Mouse (Mus musculus) CD8-positive naive resting alpha-beta T cell, adult 2 months (primary cell): ENCODE data around the gene Mndal.
A peak's percentile ranks its signal among the peaks of the same experiment; 100 is the strongest.
"Not testable (repeated sequence)": the region's sequence is repeated elsewhere in the genome, so short reads cannot be mapped to it uniquely, and the experiment has no call there.

Experiments used
- DNase-seq, 2 experiments: peaks; one replicate each; pipeline ENCODE4 v3.0.0; 2022; ENCODE audit warnings: low read depth in 2 of 2, low spot score in 2 of 2

The Mndal gene

DNA sequence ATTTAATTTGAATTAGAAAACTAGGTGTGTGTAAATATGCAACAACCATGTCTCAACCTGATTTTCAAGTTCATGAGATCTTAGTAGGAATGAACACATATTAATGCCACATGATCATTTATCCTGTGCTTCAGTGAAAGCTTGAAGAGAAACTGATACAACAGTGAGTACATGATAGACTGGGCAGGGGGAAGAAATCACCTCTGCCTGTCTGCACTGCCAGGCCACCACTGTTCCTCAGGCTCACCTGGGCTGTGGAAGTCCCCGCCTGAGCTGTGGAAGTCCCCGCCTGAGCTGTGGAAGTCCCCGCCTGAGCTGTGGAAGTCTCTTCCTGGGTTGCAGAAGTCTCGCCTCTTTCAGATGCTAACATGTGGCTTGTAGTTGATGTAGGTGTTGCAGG, 36.4 kb downstream of the Mndal start:
- not testable (repeated sequence) for DNase-seq

DNA sequence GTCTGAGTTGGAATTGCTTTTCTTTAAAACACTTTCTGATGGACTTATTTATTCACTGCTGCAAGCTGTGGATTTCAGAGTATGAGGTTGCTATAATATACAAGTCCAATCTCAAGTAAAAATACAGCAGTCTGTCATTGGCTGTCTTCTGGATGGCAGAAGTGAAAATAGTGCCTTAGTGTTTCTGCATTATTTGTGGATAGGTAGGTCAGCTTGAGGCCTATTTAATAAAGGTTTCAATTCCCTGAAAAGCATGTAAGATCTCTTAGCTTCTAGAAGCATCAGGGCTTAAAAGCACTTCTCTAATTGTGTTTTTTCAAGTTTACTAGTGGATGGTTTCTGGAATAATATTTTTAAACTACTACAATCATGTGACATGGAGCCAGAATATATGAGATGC, 52.5 kb downstream of the Mndal start:
- not testable (repeated sequence) for DNase-seq

DNA sequence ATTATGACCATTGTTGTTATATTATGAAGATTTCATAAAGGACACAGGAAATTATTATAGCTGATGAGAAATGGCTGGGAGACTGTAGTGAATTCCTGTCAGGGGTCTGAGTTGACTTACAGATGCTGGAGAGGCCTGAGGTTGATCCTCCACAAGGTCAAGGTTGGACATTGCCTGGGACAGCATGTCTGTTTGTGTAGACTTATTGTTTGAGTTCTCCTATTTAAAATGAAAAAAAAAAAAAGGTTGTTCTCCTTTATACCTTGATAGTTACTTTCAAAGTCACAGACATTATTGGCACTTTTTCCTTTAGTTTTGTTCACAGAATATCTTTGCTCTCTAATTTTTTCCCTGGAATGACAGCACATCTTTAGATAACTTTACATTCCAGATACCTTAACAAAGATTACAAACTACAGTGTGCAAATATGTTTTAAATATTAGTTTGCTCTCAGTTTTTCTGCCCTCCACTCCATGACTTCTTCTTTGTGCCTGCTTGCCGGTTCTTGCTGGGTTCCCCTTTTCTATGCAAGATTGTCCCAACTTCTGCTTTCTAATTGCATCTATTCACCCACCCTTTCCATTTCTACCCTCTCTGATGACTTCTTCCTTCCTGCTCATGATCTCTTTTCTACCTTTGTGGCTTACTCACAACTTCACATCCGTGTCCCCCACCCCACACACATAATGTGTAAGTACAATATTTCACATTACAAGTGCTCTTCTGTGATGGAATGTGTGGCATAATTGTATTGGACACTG, 55.1 kb downstream of the Mndal start:
- DNase-seq: not testable (repeated sequence)

DNA sequence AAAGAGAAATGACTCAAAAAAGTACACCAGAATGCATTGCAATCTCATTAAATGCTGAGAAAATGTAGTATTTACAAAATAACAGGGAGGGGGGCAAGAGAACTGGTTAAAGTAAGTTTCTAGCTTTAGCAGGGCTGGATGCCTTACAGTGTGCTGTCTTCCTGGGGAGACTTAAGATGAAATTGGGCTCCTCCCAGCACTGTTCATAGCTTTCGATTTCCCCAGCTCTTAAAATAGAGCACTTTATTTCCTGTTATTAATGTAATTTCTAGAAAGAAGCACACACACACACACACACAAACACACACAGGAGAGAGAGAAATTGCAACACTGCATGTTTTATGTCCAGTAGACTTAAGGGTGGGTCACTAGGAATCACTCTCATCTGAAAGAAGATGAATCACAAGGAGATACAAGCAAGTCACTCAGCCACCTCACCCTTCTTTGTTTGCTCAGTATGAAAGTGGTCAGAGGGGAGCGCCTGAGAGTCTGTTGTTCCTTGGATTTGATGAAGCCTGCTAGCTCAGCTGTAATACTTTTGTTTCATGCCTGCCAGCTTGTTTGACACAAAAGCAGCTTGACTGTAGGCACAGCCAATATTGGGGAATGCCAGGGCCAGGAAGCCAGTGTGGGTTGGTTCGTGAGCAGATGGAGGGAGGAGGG, 62.2 kb downstream of the Mndal start:
- peak in 1 of 2 experiments; percentile 12 for DNase-seq

DNA sequence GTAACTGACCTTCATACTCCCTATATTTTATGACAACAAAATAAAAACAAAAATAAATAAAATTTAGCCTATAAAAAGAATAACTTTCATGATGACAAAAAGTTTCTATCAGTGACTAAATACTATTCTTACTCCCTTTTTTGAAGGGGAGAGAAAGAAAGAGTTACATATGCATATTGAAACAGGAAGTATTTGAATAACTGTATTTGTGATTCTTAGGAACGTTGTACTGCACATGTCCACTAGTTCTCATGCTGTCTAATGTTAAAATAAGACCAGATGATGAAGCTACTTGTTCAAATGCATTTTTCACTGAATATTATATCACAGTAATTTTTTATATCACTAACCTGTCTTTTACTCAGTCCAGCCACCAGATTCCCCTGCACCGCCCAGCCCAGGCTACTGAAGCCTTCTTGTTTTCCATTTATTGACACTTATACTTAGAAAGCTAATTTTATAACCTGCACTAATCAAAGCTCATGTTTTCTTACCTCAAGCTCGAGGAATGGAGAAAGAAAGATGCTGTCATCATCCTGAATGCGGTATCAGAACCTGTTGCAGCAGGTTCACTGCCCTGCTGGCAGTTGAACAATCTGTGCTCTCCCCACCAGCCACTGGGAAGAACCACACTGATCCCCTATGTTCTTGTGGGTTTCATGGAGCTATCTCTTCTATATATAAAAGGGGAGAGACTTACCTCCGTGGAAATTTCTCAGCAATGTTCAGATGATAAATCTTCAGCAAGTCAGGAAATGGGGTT, 62.9 kb downstream of the Mndal start:
- not testable (repeated sequence) for DNase-seq

DNA sequence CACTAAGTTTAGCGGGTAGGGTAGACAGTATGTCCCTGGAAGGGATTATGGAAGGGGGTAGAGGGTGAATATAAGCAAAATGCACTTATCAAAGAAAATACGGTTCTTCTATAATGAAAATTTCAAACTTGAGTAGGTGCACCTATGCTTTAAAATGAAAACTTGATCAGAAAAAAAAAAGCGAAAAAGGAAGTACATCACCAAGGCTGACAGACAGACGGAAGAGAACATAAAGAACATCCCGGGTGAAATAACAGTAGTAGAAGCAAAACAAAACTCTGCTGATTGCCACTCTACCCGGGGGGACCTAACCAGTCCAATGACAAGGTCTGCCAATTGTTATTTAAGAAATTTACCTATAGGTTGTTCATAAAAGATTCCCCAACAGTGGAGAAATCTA, 64.0 kb downstream of the Mndal start:
- not testable (repeated sequence) for DNase-seq

DNA sequence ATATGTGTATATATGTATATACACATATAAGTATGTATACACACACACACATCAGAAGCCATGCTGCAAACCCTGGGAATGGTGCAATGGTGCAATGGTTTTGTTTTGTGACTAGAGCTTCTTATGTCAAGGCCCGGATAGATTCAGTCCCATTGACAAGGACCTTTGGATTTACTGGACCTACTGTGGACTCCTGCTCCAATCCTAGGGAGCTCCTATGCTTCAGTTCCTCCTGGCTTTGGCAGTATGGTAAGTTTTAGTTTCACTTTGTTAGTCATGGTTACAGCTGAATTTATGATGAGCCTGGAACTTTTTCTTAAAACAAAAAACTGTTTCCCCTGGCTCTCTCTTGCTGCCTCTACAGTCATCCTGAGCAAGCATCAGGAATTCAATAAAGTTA, 65.2 kb downstream of the Mndal start:
- DNase-seq: not testable (repeated sequence)

DNA sequence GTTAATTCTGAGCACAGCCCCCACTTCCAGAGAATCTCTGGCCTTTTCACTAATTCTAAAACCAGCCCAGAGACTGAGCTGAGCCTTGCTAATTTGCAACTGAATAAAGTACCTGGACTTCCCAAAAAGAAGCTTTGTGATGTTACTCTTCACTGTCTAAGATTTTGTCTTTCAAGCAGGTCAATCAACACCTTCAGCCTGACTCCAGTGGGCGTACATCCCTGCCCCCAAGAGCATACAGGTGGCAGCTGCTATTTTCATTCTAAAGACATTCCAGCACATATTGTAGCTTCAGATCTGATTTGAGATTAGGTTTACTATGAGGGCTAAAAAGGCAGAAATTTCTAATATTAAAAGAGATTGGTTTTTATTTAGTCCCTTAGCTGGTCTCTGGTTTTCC, 73.7 kb downstream of the Mndal start:
- not testable (repeated sequence) for DNase-seq

DNA sequence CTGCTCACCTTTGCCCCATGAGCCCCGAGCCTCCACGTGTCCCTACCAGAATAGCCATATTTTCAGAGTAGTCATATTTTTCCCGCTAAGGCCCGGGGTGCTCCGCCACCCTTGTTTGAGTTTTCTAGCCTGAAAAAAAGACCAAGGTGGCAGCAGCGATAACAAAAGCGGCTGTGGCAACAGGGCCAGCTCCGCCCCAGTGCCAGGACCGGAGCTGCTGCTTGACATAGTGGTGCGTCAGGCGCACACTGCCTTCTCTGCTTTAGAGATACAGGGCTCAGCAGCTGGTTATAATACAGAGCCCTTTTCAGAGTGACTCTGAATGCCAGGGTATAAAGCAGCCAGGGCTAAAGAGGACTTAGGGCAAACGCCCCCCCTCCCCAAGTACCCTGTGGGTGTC, 75.8 kb downstream of the Mndal start:
- no peak for DNase-seq

DNA sequence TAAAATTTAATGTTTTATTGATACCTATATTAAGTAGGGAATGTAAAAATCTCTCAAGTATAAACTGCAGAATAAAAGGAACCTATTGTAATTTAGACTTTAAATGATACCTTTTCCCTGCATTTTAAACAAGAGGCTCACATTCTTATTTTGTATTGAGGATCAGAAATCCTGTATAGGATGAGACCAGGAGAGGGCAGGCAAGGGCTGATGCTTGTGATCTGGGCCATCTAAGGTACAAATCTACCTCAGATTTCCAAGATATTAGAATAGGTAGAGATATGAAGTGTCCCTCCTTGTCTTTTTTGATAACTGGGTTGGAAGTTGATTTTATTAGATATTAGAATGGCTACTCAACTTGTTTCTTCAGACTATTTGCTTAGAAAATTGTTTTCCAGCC, 88.6 kb downstream of the Mndal start:
- DNase-seq: not testable (repeated sequence)

DNA sequence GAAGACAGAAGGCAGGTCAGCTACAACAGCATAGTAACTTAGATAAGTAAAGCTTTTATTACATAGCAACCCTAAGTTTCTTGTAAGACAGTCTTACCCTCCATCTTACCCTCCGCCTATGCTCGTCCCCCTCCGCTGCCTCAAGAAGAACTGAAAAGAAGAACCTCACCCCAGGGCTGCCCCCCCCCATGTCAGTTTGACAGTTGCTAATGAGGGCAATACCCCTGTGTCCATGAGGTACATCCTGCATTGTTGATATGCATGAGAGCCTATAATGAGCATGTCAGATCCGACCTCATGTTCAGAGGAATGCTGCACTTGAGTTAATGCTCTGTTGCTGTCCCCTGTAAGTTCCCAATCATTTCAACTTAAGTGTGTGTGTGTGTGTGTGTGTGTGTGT, 89.4 kb downstream of the Mndal start:
- DNase-seq: not testable (repeated sequence)

DNA sequence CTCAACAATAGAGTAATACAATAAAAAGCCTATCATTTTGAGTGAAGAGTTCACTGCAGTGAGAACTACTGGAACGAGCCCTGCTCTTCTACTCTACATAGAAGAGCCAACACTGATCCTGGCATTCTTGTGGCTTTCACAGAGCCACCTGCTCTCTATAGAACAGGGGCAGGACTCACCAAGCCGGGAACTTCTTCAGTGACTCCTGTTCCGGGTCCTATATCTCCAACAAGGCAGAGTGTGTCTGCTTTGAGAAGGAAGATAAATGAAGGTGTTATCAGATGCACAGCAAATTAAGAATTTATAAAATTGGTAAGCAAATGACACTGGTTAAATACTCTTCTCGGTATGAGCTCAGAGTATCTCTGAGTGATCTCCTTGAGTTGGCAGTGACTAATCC, 96.1 kb downstream of the Mndal start:
- not testable (repeated sequence) for DNase-seq

DNA sequence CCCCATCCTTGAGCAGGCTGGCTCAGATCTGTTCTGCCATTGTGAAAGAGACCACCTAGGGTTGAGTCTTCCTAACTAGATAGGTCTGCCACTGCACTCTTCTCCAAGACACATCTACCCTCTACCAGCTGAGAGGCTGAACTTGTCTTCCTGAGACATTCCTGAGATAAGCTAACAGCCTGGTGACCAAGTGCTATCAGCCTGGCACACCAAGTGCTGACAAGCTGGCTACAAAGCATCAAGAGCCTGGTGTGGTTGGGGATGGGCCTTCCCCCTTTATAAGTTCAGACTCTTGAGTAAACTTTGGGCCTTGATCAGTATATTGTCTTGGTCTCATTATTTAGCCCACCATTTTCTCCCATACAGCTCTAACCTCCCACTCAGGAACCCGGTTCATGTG, 97.5 kb downstream of the Mndal start:
- no peak for DNase-seq

DNA sequence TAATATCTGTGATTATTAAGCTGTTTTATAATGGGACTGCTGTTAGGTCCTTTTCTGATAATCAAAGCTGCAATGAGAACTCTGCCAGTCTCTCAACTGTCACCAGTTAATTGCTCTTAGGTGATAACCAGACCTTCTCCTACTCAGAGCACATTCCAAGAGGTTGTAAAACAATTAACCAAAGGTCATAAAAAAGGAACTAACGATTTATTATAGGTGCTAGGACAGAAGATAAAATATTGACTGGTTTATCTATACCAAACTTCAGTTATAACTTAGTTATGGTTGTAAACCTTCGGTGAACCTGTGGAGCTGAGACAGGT, 120.8 kb downstream of the Mndal start:
- not testable (repeated sequence) for DNase-seq

DNA sequence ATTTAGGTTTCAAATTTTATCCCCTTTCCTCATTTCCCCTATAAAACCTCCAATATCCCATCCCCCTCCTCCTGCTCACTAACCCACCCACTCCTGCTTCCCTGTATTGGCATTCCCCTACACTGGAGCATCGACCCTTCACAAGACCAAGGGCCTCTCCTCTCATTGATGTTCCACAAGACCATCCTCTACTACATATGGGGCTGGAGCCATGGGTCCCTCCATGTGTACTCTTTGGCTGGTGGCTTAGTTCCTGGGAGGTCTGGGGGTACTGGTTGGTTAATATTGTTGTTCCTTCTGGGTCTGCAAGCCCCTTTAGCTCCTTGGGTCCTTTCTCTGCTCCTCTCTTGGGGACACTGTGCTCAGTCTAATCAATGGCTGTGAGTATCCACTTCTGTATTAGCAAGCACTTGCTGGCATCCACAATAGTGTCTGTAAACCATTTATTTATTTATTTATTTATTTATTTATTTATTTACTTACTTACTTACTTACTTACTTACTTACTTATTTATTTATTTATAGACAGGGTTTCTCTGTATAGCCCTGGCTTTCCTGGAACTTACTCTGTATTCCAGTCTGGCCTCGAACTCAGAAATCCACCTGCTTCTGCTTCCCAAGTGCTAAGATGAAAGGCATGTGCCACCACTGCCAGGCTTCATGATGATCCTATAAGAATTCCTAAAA, 121.4 kb downstream of the Mndal start:
- DNase-seq: not testable (repeated sequence)

DNA sequence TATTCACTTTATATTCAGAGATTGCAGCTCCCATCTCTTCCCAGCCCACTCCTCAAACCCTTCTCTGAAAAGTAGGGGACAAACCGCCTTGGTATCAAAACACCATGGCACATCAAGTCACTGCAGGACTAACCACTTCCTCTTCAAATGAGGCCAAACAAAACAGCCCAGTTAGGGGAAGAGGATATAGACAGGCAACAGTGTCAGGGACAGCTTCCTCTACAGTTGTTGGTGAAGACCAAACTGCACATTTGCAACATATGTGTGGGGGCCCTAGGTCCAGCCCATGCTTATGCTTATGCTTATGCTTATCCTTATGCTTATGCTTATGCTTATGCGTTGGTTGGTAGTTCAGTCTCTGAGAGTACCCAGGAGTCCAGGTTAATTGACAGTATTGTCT, 133.0 kb downstream of the Mndal start:
- DNase-seq: not testable (repeated sequence)

DNA sequence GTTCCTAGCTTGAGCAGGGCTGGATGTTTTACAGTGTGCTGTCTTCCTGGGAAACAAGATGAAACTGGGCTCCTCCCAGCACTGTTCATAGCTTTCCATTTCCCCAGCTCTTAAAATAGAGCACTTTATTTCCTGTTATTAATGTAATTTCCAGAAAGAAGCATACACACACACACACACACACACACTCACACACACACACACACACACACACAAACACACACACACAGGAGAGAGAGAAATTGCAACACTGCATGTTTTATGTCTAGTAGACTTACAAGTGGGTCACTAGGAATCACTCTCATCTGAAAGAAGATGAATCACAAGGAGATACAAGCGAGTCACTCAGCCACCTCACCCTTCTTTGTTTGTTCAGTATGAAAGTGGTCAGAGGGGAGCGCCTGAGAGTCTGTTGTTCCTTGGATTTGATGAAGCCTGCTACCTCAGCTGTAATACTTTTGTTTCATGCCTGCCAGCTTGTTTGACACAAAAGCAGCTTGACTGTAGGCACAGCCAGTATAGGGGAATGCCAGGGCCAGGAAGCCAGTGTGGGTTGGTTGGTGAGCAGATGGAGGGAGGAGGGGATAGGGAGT, 139.5 kb downstream of the Mndal start:
- not testable (repeated sequence) for DNase-seq

DNA sequence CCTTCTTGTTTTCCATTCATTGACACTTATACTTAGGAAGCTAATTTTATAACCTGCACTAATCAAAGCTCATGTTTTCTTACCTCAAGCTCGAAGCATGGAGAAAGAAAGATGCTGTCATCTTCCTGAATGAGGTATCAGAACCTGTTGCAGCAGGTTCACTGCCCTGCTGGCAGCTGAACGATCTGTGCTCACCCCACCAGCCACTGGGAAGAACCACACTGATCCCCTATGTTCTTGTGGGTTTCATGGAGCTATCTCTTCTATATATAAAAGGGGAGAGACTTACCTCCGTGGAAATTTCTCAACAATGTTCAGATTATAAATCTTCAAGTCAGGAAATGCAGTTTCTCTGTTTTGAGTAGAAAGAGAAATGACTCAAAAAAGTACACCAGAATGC, 140.1 kb downstream of the Mndal start:
- not testable (repeated sequence) for DNase-seq

DNA sequence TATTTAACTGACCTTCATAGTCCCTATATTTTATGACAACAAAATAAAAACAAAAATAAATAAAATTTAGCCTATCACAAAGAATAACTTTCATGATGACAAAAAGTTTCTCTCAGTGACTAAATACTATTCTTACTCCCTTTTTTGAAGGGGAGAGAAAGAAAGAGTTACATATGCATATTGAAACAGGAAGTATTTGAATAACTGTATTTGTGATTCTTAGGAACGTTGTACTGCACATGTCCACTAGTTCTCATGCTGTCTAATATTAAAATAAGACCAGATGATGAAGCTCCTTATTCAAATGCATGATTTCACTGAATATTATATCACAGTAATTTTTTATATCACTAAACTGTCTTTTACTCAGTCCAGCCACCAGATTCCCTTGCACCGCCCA, 140.5 kb downstream of the Mndal start:
- DNase-seq: not testable (repeated sequence)
